Mouse (Mus musculus): Measurements from ENCODE around the gene Mapk11. TPM values are rescaled to one million over a fixed set of nuclear protein-coding genes. Genes with fewer than 3 reads are reported as not detected.

The Mapk11 gene
- polyA plus RNA-seq, 1 experiment, result 0.29 TPM

DNA sequence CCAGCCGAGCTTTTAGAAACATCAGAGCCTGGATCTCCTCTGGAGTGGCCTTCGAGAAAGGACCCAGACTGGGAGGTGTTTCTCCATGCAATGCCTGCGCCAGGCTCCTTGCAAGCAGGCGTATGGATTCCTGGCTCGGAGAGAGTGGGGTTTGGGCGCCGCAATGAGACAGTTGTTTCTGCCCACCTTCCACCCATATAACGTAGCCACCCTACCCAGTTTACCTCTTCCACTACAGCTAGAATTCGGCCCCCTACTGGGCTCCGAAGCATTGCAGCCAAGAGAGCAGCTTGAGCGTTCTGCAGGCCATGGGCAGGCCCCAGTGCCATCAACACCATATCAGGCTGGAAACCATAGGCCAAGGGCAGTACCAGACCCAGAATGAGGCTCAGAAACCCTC lies 25.8 kb downstream of the Mapk11 start:
- Histone ChIP-seq H3K27me3 (replicated peaks) (no peaks in the 10 kb centered on the region), H3K36me3 (replicated peaks; ENCODE audit: low read length) (peaks cover 48% of the 10 kb centered on the region), H3K4me1 (peaks cover 60% of the 10 kb centered on the region), H3K9me3 (no peaks in the 10 kb centered on the region), H3K4me3 (replicated peaks) (peak overlapping the region; percentile 97)
- TF ChIP-seq GATA1 (IDR thresholded peaks at IDR 0.05; ENCODE audit: borderline replicate concordance, low read length) (no peak), FLI1 (IDR thresholded peaks at IDR 0.05; ENCODE audit: low read length) (no peak)

- H3K36me3 ChIP-seq (replicated peaks; ENCODE audit: low read length), result peaks cover 55% of the 10 kb centered on the region
- no peaks in the 10 kb centered on the region for H3K27me3 ChIP-seq (replicated peaks)
- H3K4me3 ChIP-seq (replicated peaks), result peak within 1 kb of the TSS; percentile 97
- TF ChIP-seq FLI1 (IDR thresholded peaks at IDR 0.05; ENCODE audit: low read length) (no peak), GATA1 (IDR thresholded peaks at IDR 0.05; ENCODE audit: borderline replicate concordance, low read length) (no peak)
- H3K9me3 ChIP-seq, result no peaks in the 10 kb centered on the region
- peaks cover 55% of the 10 kb centered on the region for H3K4me1 ChIP-seq
These were observed 26.6 kb downstream of the Mapk11 start, which contains the start of gene Tubgcp6 for GRCm38 (mm10) chr15:89122649-89123366. Gene Tubgcp6 (minus strand): TSS chr15:89123112.

- Histone ChIP-seq H3K4me1 (peaks cover 36% of the 10 kb centered on the region), H3K27me3 (replicated peaks) (no peaks in the 10 kb centered on the region), H3K36me3 (replicated peaks; ENCODE audit: low read length) (peaks cover 70% of the 10 kb centered on the region), H3K4me3 (replicated peaks) (no peak overlapping the region), H3K9me3 (no peaks in the 10 kb centered on the region)
- TF ChIP-seq FLI1 (IDR thresholded peaks at IDR 0.05; ENCODE audit: low read length), result no peak
- no peak for TF ChIP-seq GATA1 (IDR thresholded peaks at IDR 0.05; ENCODE audit: borderline replicate concordance, low read length)
These were observed 31.4 kb downstream of the Mapk11 start for GRCm38 (mm10) chr15:89118007-89118406.

DNA sequence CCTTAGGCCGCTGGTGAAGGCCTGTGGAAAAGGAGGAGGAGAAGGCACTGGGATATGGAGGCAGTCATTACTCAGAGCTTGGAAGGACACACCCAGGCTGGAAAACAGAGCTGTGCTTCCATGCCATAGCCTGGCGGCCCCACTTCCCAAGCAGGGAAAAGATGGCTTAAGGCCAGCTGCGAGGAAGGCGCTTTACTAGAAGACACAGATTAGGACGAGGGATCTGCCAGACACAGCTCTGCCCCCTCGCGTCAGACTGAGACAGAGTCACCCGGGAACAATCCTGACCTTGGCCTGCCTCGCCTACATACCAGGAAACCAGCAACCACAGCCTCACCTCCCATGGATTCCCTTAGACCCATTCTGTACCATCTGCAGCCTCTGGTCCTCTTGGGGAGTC lies 39.3 kb downstream of the Mapk11 start:
- no peaks in the 10 kb centered on the region for H3K27me3 ChIP-seq (replicated peaks)
- peaks cover 95% of the 10 kb centered on the region for H3K36me3 ChIP-seq (replicated peaks; ENCODE audit: low read length)
- H3K9me3 ChIP-seq, result no peaks in the 10 kb centered on the region
- TF ChIP-seq GATA1 (IDR thresholded peaks at IDR 0.05; ENCODE audit: borderline replicate concordance, low read length), result no peak
- no peak for TF ChIP-seq FLI1 (IDR thresholded peaks at IDR 0.05; ENCODE audit: low read length)
- H3K4me3 ChIP-seq (replicated peaks), result no peak overlapping the region
- peaks cover 21% of the 10 kb centered on the region for H3K4me1 ChIP-seq

DNA sequence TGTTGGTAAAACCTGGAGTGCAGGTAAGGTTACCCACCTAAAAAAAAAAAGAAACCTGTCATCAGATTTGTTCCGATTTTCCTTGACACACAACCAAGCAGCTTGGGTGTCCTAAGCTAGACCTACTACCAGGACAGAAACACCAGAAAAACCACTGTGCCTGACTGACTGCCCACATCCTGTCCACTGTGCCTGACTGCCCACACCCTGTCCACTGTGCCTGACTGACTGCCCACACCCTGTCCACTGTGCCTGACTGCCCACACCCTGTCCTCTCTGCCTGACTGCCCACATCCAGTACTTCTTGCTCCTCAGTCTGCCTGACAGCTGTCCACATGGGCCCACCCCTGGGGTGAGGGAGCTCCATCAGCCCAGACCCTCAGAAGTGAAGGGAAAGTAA lies 42.5 kb downstream of the Mapk11 start:
- Histone ChIP-seq H3K36me3 (replicated peaks; ENCODE audit: low read length) (peaks cover 100% of the 10 kb centered on the region), H3K27me3 (replicated peaks) (no peaks in the 10 kb centered on the region), H3K4me3 (replicated peaks) (peak overlapping the region; percentile 60), H3K4me1 (peaks cover 21% of the 10 kb centered on the region), H3K9me3 (no peaks in the 10 kb centered on the region)
- no peak for TF ChIP-seq FLI1 (IDR thresholded peaks at IDR 0.05; ENCODE audit: low read length)
- no peak for TF ChIP-seq GATA1 (IDR thresholded peaks at IDR 0.05; ENCODE audit: borderline replicate concordance, low read length)

DNA sequence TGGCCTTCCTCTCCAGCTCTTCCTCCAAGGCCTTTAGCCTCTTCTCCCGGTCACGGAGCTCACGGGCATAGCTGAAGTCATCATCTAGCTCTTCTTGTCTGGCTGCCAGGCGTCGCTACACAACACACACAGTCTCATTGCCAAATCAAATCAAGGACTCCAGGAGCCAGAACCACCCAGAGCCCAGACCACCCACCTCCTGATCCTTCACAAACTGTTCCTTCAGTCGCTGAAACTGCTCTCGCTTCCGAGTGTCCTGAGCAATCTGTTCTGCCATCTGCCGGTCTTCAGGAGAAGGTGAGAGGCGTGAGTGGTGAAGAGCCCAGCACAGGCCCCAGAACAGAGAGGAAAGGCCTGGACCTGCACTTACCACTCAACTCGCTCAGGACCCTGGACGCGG lies 43.4 kb downstream of the Mapk11 start:
- Histone ChIP-seq H3K9me3 (no peaks in the 10 kb centered on the region), H3K4me3 (replicated peaks) (no peak overlapping the region), H3K27me3 (replicated peaks) (no peaks in the 10 kb centered on the region), H3K36me3 (replicated peaks; ENCODE audit: low read length) (peaks cover 100% of the 10 kb centered on the region), H3K4me1 (peaks cover 22% of the 10 kb centered on the region)
- no peak for TF ChIP-seq FLI1 (IDR thresholded peaks at IDR 0.05; ENCODE audit: low read length)
- no peak for TF ChIP-seq GATA1 (IDR thresholded peaks at IDR 0.05; ENCODE audit: borderline replicate concordance, low read length)

- no peaks in the 10 kb centered on the region for H3K27me3 ChIP-seq (replicated peaks)
- H3K4me3 ChIP-seq (replicated peaks), result no peak overlapping the region
- no peaks in the 10 kb centered on the region for H3K9me3 ChIP-seq
- peaks cover 27% of the 10 kb centered on the region for H3K4me1 ChIP-seq
- peaks cover 100% of the 10 kb centered on the region for H3K36me3 ChIP-seq (replicated peaks; ENCODE audit: low read length)
- no peak for TF ChIP-seq GATA1 (IDR thresholded peaks at IDR 0.05; ENCODE audit: borderline replicate concordance, low read length)
- TF ChIP-seq FLI1 (IDR thresholded peaks at IDR 0.05; ENCODE audit: low read length), result no peak
These were observed 45.0 kb downstream of the Mapk11 start for GRCm38 (mm10) chr15:89104425-89104824.

GRCm38 (mm10) chr15:89103921-89104320 lies 45.5 kb downstream of the Mapk11 start:
- no peaks in the 10 kb centered on the region for H3K27me3 ChIP-seq (replicated peaks)
- no peak overlapping the region for H3K4me3 ChIP-seq (replicated peaks)
- H3K9me3 ChIP-seq, result no peaks in the 10 kb centered on the region
- peaks cover 27% of the 10 kb centered on the region for H3K4me1 ChIP-seq
- no peak for TF ChIP-seq GATA1 (IDR thresholded peaks at IDR 0.05; ENCODE audit: borderline replicate concordance, low read length)
- no peak for TF ChIP-seq FLI1 (IDR thresholded peaks at IDR 0.05; ENCODE audit: low read length)
- H3K36me3 ChIP-seq (replicated peaks; ENCODE audit: low read length), result peaks cover 100% of the 10 kb centered on the region

DNA sequence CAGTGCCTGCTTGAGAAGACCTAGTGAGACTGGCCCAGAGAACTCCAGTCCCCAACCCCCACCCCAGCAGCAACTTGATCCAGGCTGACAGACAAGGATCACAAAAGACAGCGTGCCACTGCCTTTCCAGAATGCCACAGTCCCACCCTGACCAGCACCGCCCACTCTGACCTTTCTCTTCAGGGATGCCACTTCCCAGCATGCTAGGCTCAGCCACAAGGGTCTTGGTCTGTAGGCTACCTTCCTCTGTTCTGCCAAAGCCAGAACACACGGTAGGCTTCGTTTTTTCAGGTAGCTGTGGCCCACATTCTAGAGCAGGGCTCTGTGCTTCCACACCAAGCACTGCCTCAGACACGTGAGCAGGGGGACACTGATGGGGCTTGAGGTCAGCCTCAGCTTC lies 46.8 kb downstream of the Mapk11 start:
- H3K4me1 ChIP-seq, result peaks cover 24% of the 10 kb centered on the region
- H3K4me3 ChIP-seq (replicated peaks), result no peak overlapping the region
- peaks cover 100% of the 10 kb centered on the region for H3K36me3 ChIP-seq (replicated peaks; ENCODE audit: low read length)
- H3K27me3 ChIP-seq (replicated peaks), result no peaks in the 10 kb centered on the region
- TF ChIP-seq FLI1 (IDR thresholded peaks at IDR 0.05; ENCODE audit: low read length) (no peak), GATA1 (IDR thresholded peaks at IDR 0.05; ENCODE audit: borderline replicate concordance, low read length) (no peak)
- H3K9me3 ChIP-seq, result no peaks in the 10 kb centered on the region

DNA sequence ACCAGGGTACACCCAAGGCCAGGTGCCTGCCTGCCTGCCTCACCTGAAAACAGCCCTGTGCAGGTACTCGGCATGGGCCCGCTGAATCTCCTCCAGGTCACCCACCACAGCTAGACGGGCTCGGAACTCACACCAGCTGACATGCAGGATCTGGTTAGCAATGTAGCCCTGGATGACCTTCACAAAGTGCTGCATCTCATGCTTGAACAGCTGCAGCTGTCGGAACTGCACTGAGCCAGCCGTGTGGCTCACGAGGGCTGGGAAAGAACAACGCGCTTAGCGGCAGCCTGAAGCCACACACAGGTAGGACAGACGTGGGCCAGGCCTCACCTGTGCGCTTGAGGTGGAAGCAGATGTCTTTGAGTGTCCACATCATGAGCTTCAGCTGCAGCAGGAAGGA lies 48.6 kb downstream of the Mapk11 start:
- H3K36me3 ChIP-seq (replicated peaks; ENCODE audit: low read length), result peaks cover 100% of the 10 kb centered on the region
- peaks cover 6% of the 10 kb centered on the region for H3K4me1 ChIP-seq
- H3K9me3 ChIP-seq, result no peaks in the 10 kb centered on the region
- no peak for TF ChIP-seq FLI1 (IDR thresholded peaks at IDR 0.05; ENCODE audit: low read length)
- no peak for TF ChIP-seq GATA1 (IDR thresholded peaks at IDR 0.05; ENCODE audit: borderline replicate concordance, low read length)
- no peak overlapping the region for H3K4me3 ChIP-seq (replicated peaks)
- no peaks in the 10 kb centered on the region for H3K27me3 ChIP-seq (replicated peaks)

All from megakaryocyte, embryonic 14.5 days (primary cell).